Mouse (Mus musculus) hindbrain, embryonic 16.5 days (tissue): Measurements from ENCODE around the gene Cyp11a1. TPM values are rescaled to one million over a fixed set of nuclear protein-coding genes. Genes with fewer than 3 reads are reported as not detected.

Source experiments
- ATAC-seq: fragments of 200-750 bp; cut with Nextera tagmentation; 2 replicates; pipeline ENCODE4 v1.8.0; 2017; ENCODE audit warnings: moderate TSS enrichment, moderate library complexity
- H3K27ac ChIP-seq: fragments of 300-500 bp; sonication (generic); 2 replicates; pipeline ENCODE4 v1.5.1; 2014; ENCODE audit warnings: low read depth, mild to moderate bottlenecking, control low read depth, low read length, moderate library complexity
- H3K27me3 ChIP-seq: fragments of 300-500 bp; sonication (generic); replicated peaks from 2 replicates; pipeline ENCODE4 v1.6.1; 2014; ENCODE audit warnings: low read length; ENCODE audit not compliant: control insufficient read depth, insufficient read depth
- H3K36me3 ChIP-seq: fragments of 300-500 bp; sonication (generic); 2 replicates; pipeline ENCODE4 v1.6.1; 2014; ENCODE audit warnings: mild to moderate bottlenecking, low read length, moderate library complexity, mixed read lengths; ENCODE audit not compliant: control insufficient read depth, insufficient read depth
- H3K4me1 ChIP-seq: fragments of 300-500 bp; sonication (generic); 2 replicates; pipeline ENCODE4 v1.6.1; 2014; ENCODE audit warnings: low read depth, low read length; ENCODE audit not compliant: control insufficient read depth, insufficient read depth
- H3K4me2 ChIP-seq: fragments of 300-500 bp; sonication (generic); 2 replicates; pipeline ENCODE4 v1.6.1; 2014; ENCODE audit warnings: mild to moderate bottlenecking, low read length, control low read depth, moderate library complexity
- H3K4me3 ChIP-seq: fragments of 300-500 bp; sonication (generic); 2 replicates; pipeline ENCODE4 v1.5.1; 2014; ENCODE audit warnings: mild to moderate bottlenecking, low read length, control low read depth, moderate library complexity
- H3K9ac ChIP-seq: fragments of 300-500 bp; sonication (generic); 2 replicates; pipeline ENCODE4 v1.6.1; 2014; ENCODE audit warnings: low read depth, mild to moderate bottlenecking, control low read depth, low read length, moderate library complexity
- H3K9me3 ChIP-seq: fragments of 300-500 bp; sonication (generic); 2 replicates; pipeline ENCODE4 v1.6.1; 2014; ENCODE audit warnings: mild to moderate bottlenecking, low read length, moderate library complexity; ENCODE audit not compliant: control insufficient read depth
- WGBS: fragments of 180-500 bp; shearing (Covaris S2); extraction: QIAGEN DNeasy Blood & Tissue Kit; methylation state at CpG from one replicate; pipeline ENCODE4 v1.1.7; 2014; 5-methylcytosine and 5-hydroxymethylcytosine counted together
- polyA plus RNA-seq: library from polyadenylated mRNA; unstranded; fragments of >200 nt; fragmentation: Nextera tagmentation; extraction: Ambion mirVana; gene quantifications from 2 replicates; pipeline ENCODE4 v1.2.1, GENCODE M21; 2015

Cyp11a1 gene
- polyA plus RNA-seq, 1 experiment from 2014 or later = 2.4 TPM

- H3K9ac ChIP-seq = no peak overlapping the region
- no peaks in the 10 kb centered on the region for H3K9me3 ChIP-seq
- no peaks in the 10 kb centered on the region for H3K27me3 ChIP-seq
- H3K4me2 ChIP-seq = no peak overlapping the region
- no peak overlapping the region for H3K4me3 ChIP-seq
- 18% methylated on average over 10 of the region's 10 CpGs for WGBS
- H3K27ac ChIP-seq = 0 out of 2 replicates have a peak overlapping the region, but pooled peaks have one; percentile 17
- ATAC-seq = peak; percentile 35; the same call in 1 of the 2 replicates
- no peaks in the 10 kb centered on the region for H3K36me3 ChIP-seq
- H3K4me1 ChIP-seq = peaks cover 53% of the 10 kb centered on the region
Observed at GRCm38 (mm10) chr9:58044828-58045227, 38.6 kb downstream of the Cyp11a1 start.

GRCm38 (mm10) chr9:58045646-58046045 is 39.4 kb downstream of the Cyp11a1 start:
- no peak overlapping the region for H3K9ac ChIP-seq
- H3K4me2 ChIP-seq = no peak overlapping the region
- 23% methylated on average over 4 of the region's 4 CpGs for WGBS

GRCm38 (mm10) chr9:58047061-58047460 is 40.9 kb downstream of the Cyp11a1 start:
- WGBS = 79% methylated on average over 10 of the region's 10 CpGs

More at GRCm38 (mm10) chr9:58045646-58046045, 39.4 kb downstream of the Cyp11a1 start:
- no peaks in the 10 kb centered on the region for H3K27me3 ChIP-seq
- H3K36me3 ChIP-seq = no peaks in the 10 kb centered on the region
- peaks cover 53% of the 10 kb centered on the region for H3K4me1 ChIP-seq
- H3K27ac ChIP-seq = no peak overlapping the region
- no peaks in the 10 kb centered on the region for H3K9me3 ChIP-seq
- ATAC-seq = no peak
- H3K4me3 ChIP-seq = no peak overlapping the region

GRCm38 (mm10) chr9:58048621-58049020 is 42.4 kb downstream of the Cyp11a1 start:
- H3K27ac ChIP-seq = peak overlapping the region; percentile 44; the same call in 1 of the 2 replicates
- H3K9me3 ChIP-seq = no peaks in the 10 kb centered on the region
- H3K4me2 ChIP-seq = peak overlapping the region; percentile 5; the same call in 1 of the 2 replicates
- no peak for ATAC-seq
- H3K4me3 ChIP-seq = no peak overlapping the region
- H3K27me3 ChIP-seq = no peaks in the 10 kb centered on the region
- H3K9ac ChIP-seq = peak overlapping the region; percentile 23; the same call in 1 of the 2 replicates
- no peaks in the 10 kb centered on the region for H3K36me3 ChIP-seq
- H3K4me1 ChIP-seq = peaks cover 37% of the 10 kb centered on the region
- 7% methylated on average over 6 of the region's 6 CpGs for WGBS

More at GRCm38 (mm10) chr9:58047061-58047460, 40.9 kb downstream of the Cyp11a1 start:
- H3K9me3 ChIP-seq = no peaks in the 10 kb centered on the region
- H3K27me3 ChIP-seq = no peaks in the 10 kb centered on the region
- H3K9ac ChIP-seq = no peak overlapping the region
- no peak for ATAC-seq
- no peak overlapping the region for H3K4me3 ChIP-seq
- H3K36me3 ChIP-seq = no peaks in the 10 kb centered on the region
- peaks cover 43% of the 10 kb centered on the region for H3K4me1 ChIP-seq
- H3K27ac ChIP-seq = no peak overlapping the region
- no peak overlapping the region for H3K4me2 ChIP-seq

- WGBS = 33% methylated on average over 6 of the region's 6 CpGs
- peak overlapping the region; percentile 73 for H3K27ac ChIP-seq
- H3K4me1 ChIP-seq = peaks cover 37% of the 10 kb centered on the region
- no peak for ATAC-seq
- H3K4me3 ChIP-seq = no peak overlapping the region
- H3K36me3 ChIP-seq = no peaks in the 10 kb centered on the region
- H3K4me2 ChIP-seq = no peak overlapping the region
- peak overlapping the region; percentile 32; the same call in 1 of the 2 replicates for H3K9ac ChIP-seq
- H3K27me3 ChIP-seq = no peaks in the 10 kb centered on the region
- no peaks in the 10 kb centered on the region for H3K9me3 ChIP-seq
Observed at GRCm38 (mm10) chr9:58049186-58049585, 43.0 kb downstream of the Cyp11a1 start.

- Histone ChIP-seq H3K4me3 (no peak overlapping the region), H3K4me1 (peaks cover 30% of the 10 kb centered on the region), H3K27ac (no peak overlapping the region), H3K27me3 (no peaks in the 10 kb centered on the region), H3K9ac (0 out of 2 replicates have a peak overlapping the region, but pooled peaks have one; percentile 32), H3K9me3 (no peaks in the 10 kb centered on the region), H3K4me2 (no peak overlapping the region), H3K36me3 (no peaks in the 10 kb centered on the region)
- 72% methylated on average over 7 of the region's 7 CpGs for WGBS
- ATAC-seq = no peak
Observed at GRCm38 (mm10) chr9:58049861-58050260, 43.6 kb downstream of the Cyp11a1 start.

- no peak for ATAC-seq
- Histone ChIP-seq H3K27me3 (0 out of 2 replicates have a peak, but pooled peaks cover 2% of the 10 kb centered on the region), H3K9me3 (no peaks in the 10 kb centered on the region), H3K4me1 (peaks cover 31% of the 10 kb centered on the region), H3K4me2 (no peak overlapping the region), H3K27ac (no peak overlapping the region), H3K9ac (no peak overlapping the region; the same call in 1 of the 2 replicates), H3K4me3 (no peak overlapping the region), H3K36me3 (no peaks in the 10 kb centered on the region)
- whole genome bisulfite sequencing = 35% methylated on average over 5 of the region's 5 CpGs
Observed at GRCm38 (mm10) chr9:58051937-58052336, 45.7 kb downstream of the Cyp11a1 start.

GRCm38 (mm10) chr9:58053102-58053501 is 46.9 kb downstream of the Cyp11a1 start:
- H3K36me3 ChIP-seq = no peaks in the 10 kb centered on the region
- no peak overlapping the region for H3K4me2 ChIP-seq
- no peaks in the 10 kb centered on the region for H3K9me3 ChIP-seq
- H3K27me3 ChIP-seq = 0 out of 2 replicates have a peak, but pooled peaks cover 2% of the 10 kb centered on the region
- H3K4me3 ChIP-seq = no peak overlapping the region
- ATAC-seq = no peak
- H3K27ac ChIP-seq = no peak overlapping the region
- no peak overlapping the region for H3K9ac ChIP-seq
- peaks cover 27% of the 10 kb centered on the region for H3K4me1 ChIP-seq
- 15% methylated on average over 3 of the region's 3 CpGs for WGBS

GRCm38 (mm10) chr9:58053544-58053943 is 47.3 kb downstream of the Cyp11a1 start:
- 0 out of 2 replicates have a peak overlapping the region, but pooled peaks have one; percentile 32 for H3K27ac ChIP-seq
- no peak overlapping the region for H3K4me2 ChIP-seq
- H3K27me3 ChIP-seq = peaks cover 5% of the 10 kb centered on the region; the same call in 1 of the 2 replicates
- H3K4me3 ChIP-seq = no peak overlapping the region
- H3K9me3 ChIP-seq = no peaks in the 10 kb centered on the region
- peak overlapping the region; percentile 46; the same call in 1 of the 2 replicates for H3K9ac ChIP-seq
- WGBS = 47% methylated on average over 3 of the region's 3 CpGs
- ATAC-seq = no peak
- H3K4me1 ChIP-seq = peaks cover 23% of the 10 kb centered on the region
- H3K36me3 ChIP-seq = no peaks in the 10 kb centered on the region
